Mouse (Mus musculus) cerebellum, adult 2 months (tissue): ENCODE measurements at regions not wholly inside any gene's neighbourhood (a gene's known extent, or its start where the extent isn't known, plus 50 kb on each side); places are given as distances from the start of the nearest gene placed in this dataset.

Experiments used
- DNase-seq, 2 experiments: peaks; one replicate each; pipeline ENCODE4 v3.0.0; 2021
- H3K27ac ChIP-seq: fragments of 200-500 bp; 2 replicates; pipeline ENCODE4 v1.5.1; 2012; ENCODE audit warnings: low read length, control low read depth, inconsistent platforms; ENCODE audit not compliant: insufficient read depth
- H3K27me3 ChIP-seq: fragments of 200-500 bp; 2 replicates; pipeline ENCODE4 v1.6.1; 2012; ENCODE audit warnings: inconsistent platforms, mild to moderate bottlenecking, low read length, moderate library complexity; ENCODE audit not compliant: control insufficient read depth, insufficient read depth
- H3K4me1 ChIP-seq: fragments of 200-500 bp; 2 replicates; pipeline ENCODE4 v1.6.1; 2011; ENCODE audit warnings: low read length; ENCODE audit not compliant: control insufficient read depth, insufficient read depth
- H3K4me3 ChIP-seq: fragments of 200-500 bp; replicated peaks from 2 replicates; pipeline ENCODE3; 2011; ENCODE audit warnings: mild to moderate bottlenecking, low read depth, low read length, control low read depth; ENCODE audit not compliant: insufficient read depth
- CTCF ChIP-seq: fragments of 200-500 bp; IDR thresholded peaks from 2 replicates; pipeline ENCODE4 v1.5.1; 2011; ENCODE audit warnings: low read depth, mild to moderate bottlenecking, control low read depth, low read length, moderate library complexity, borderline replicate concordance; ENCODE audit not compliant: insufficient read depth
- POLR2A ChIP-seq: fragments of 200-500 bp; IDR thresholded peaks from 2 replicates; pipeline ENCODE4 v1.6.1; 2011; ENCODE audit warnings: low read length, control low read depth, borderline replicate concordance; ENCODE audit not compliant: insufficient read depth
- WGBS: fragments of 180-500 bp; shearing (Covaris S2); methylation state at CpG from one replicate; pipeline ENCODE4 v1.1.7; 2018; 5-methylcytosine and 5-hydroxymethylcytosine counted together

DNA sequence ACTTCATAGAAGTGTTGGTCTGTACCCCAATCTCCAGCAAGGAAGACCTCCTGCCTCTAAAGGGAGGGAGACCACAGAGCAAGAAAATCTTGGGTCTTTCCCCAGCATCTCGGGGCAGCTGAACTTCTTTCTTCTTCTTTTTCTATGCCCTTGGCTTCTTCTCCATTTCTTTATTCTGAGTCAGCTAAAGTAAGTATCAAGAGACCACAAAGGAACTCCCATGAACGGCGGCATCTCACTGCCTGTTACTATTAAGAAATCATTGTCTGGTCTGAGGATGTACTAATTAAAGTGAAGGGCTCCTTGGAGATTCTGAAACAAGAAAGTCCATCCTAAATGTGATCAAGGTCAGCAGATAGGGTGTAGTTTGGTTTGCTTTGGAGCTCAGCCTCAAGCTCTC, 64.1 kb upstream of the Tbl1x start:
- TF ChIP-seq POLR2A (no peak), CTCF (no peak)
- no peaks in the 10 kb centered on the region for H3K4me1 ChIP-seq
- WGBS, result 72% methylated on average over 3 of the region's 3 CpGs

DNA sequence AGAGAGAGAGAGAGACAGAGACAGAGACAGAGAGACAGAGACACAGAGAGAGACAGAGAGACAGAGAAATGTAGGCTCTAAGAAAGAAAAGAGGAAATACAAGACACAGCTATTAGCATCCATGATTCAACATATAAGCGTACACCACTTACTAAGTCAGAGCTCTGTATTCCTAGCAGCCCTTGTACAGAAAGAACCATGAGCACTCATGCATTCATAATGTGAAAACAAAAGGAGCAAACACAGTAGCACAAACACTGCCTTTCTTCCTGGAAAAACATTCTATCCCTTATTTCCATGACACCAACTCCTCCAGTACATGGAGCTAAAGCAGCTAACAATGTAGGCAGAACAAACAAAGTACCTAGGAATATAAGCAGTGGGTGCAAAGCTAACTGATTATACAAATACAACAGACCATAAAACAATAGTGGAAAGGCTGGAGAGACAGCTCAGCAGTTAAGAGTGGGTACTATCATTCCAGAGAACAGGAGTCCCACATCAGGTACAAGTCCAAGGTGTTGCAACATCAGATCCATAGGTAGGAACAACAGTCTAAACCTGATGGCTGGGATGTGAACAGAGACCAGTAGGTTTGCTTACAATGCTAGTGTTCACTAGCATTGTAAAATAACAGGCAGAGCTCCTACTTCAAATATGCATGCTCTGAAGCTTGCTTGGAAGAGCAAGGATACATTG, 58.7 kb upstream of the Tbl1x start:
- DNase-seq, result no peak
- Histone ChIP-seq H3K4me1 (no peaks in the 10 kb centered on the region), H3K27ac (no peak overlapping the region), H3K27me3 (no peaks in the 10 kb centered on the region), H3K4me3 (no peak overlapping the region)
- whole genome bisulfite sequencing, result 96% methylated on average over 1 of the region's 1 CpGs
- TF ChIP-seq POLR2A (no peak), CTCF (no peak)

More for the DNA sequence above, 64.1 kb upstream of the Tbl1x start:
- Histone ChIP-seq H3K27ac (no peak overlapping the region), H3K4me3 (no peak overlapping the region), H3K27me3 (no peaks in the 10 kb centered on the region)
- DNase-seq, result no peak
